ENCODE assay signal across 34 mouse cellular contexts in the genomic region with DNA sequence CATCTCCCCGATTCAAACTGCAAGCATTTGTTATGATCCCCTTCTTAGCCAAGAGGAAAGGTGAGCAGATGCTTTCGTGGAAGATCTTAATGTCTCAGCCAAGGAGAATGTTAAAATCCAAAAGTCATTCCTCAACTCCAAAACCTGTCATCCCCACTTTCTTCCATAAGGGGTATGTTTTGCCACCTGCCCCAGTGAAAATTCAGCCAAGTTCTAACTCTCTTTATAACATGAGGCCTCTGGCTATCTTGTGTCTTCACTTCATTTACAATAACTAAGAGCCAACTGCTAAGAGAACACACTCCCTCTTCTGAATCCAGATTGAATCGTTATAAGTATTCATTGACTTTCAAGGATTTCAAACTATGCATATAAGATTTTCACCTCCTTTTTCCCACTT.
"Had no signal": no experiment of that assay in that cellular context is flagged by ENCODE, and none has a peak within 500 bp of the region (broad histone marks: within the 10 kb centered on the region; RNA-seq: fewer than 3 reads in every experiment).

No protein-coding gene starts in this region.

- H3K9me3 ChIP-seq: heart, embryonic 12.5 days; heart, embryonic 13.5 days; heart, embryonic 15.5 days; hindbrain, embryonic 10.5 days; hindbrain, embryonic 12.5 days; hindbrain, embryonic 13.5 days; hindbrain, embryonic 15.5 days; intestine, embryonic 15.5 days; kidney, embryonic 15.5 days had no signal

- ATAC-seq: hindbrain, embryonic 16.5 days; hindbrain, postnatal 0 days; inflammation-experienced regulatory T-cells, adult 6 months; intestine, embryonic 15.5 days; intestine, embryonic 16.5 days; intestine, postnatal 0 days had no signal

- H3K9ac ChIP-seq: heart, embryonic 12.5 days; heart, embryonic 13.5 days; heart, embryonic 15.5 days; hindbrain, embryonic 12.5 days; hindbrain, embryonic 13.5 days; hindbrain, embryonic 14.5 days; hindbrain, embryonic 15.5 days; intestine, embryonic 15.5 days; kidney, embryonic 15.5 days had no signal

- H3K27me3 ChIP-seq: heart, embryonic 12.5 days; heart, embryonic 13.5 days; heart, embryonic 15.5 days; hindbrain, embryonic 12.5 days; hindbrain, embryonic 13.5 days; hindbrain, embryonic 15.5 days; intestine, embryonic 15.5 days; kidney, embryonic 15.5 days had no signal

- H3K4me1 ChIP-seq: heart, embryonic 12.5 days; heart, embryonic 13.5 days; heart, embryonic 15.5 days; hindbrain, embryonic 10.5 days; hindbrain, embryonic 12.5 days; hindbrain, embryonic 13.5 days; hindbrain, embryonic 15.5 days; intestine, embryonic 15.5 days; kidney, embryonic 15.5 days had no signal

- H3K4me3 ChIP-seq: heart, embryonic 12.5 days; heart, embryonic 13.5 days; heart, embryonic 15.5 days; hindbrain, embryonic 10.5 days; hindbrain, embryonic 12.5 days; hindbrain, embryonic 13.5 days; hindbrain, embryonic 15.5 days; intestine, embryonic 15.5 days; kidney, embryonic 15.5 days; layer of hippocampus, adult 2 months; left cerebral cortex, adult 2 months had no signal

- H3K36me3 ChIP-seq: heart, embryonic 12.5 days; heart, embryonic 13.5 days; heart, embryonic 15.5 days; hindbrain, embryonic 10.5 days; hindbrain, embryonic 12.5 days; hindbrain, embryonic 13.5 days; hindbrain, embryonic 15.5 days; intestine, embryonic 15.5 days; kidney, embryonic 15.5 days had no signal

- H3K4me2 ChIP-seq: heart, embryonic 12.5 days; heart, embryonic 13.5 days; heart, embryonic 15.5 days; hindbrain, embryonic 12.5 days; hindbrain, embryonic 13.5 days; hindbrain, embryonic 14.5 days; hindbrain, embryonic 15.5 days; intestine, embryonic 15.5 days; kidney, embryonic 15.5 days had no signal

- DNase-seq: heart, postnatal 10 days; heart, postnatal 14 days; heart, postnatal 36 days; heart, postnatal 4 days; kidney, adult 11 months; kidney, adult 18-20 months; kidney, adult 2 months; kidney, adult 8-10 months; kidney, adult 9 months; kidney, postnatal 10 days; kidney, postnatal 14 days; kidney, postnatal 25 days; kidney, postnatal 36 days; kidney, postnatal 4 days; layer of hippocampus, adult 9-11 months; layer of hippocampus, postnatal 36 days had no signal

- H3K27ac ChIP-seq: heart, embryonic 13.5 days; heart, embryonic 15.5 days; hindbrain, embryonic 10.5 days; hindbrain, embryonic 12.5 days; hindbrain, embryonic 13.5 days; hindbrain, embryonic 14.5 days; hindbrain, embryonic 15.5 days; hindbrain, postnatal 0 days; intestine, embryonic 15.5 days; kidney, embryonic 15.5 days; kidney, postnatal 0 days; layer of hippocampus, adult 2 months; left cerebral cortex, adult 2 months had no signal
